Mouse (Mus musculus): ENCODE data around the gene Ralgapa2. TPM values are rescaled to one million over a fixed set of nuclear protein-coding genes. Genes with fewer than 3 reads are reported as not detected.

Ralgapa2 gene
- polyA plus RNA-seq, 1 experiment: 10.1 TPM

DNA sequence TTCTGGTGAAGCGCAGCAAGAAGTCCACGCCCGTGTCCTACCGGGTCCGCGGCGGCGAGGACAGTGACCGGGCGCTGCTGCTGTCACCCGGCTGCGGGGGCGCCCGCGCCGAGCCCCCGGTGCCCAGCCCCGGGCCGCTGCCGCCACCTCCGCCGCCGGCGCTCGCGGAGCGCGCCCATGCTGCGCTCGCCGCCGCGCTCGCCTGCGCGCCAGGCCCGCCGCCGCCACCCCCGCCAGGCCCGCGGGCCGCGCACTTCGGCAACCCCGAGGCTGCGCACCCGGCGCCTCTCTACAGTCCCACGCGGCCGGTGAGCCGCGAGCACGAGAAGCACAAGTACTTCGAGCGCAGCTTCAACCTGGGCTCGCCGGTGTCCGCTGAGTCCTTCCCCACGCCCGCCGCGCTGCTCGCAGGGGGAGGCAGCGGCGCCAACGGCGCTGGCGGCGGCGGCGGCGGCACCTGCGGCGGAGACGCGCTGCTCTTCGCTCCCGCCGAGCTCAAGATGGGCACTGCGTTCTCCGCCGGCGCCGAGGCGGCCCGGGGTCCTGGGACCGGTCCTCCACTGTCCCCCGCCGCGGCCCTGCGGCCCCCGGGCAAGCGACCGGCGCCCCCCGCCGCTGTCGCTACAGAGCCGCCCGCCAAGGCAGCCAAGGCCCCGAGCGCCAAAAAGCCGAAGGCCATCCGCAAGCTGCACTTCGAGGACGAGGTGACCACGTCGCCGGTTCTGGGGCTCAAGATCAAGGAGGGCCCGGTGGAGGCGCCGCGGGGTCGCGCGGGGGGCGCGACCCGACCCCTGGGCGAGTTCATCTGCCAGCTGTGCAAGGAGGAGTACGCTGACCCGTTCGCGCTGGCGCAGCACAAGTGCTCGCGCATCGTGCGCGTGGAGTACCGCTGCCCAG is 289.6 kb downstream of the Ralgapa2 start:
- no peak for DNase-seq (ENCODE audit: low spot score)

DNA sequence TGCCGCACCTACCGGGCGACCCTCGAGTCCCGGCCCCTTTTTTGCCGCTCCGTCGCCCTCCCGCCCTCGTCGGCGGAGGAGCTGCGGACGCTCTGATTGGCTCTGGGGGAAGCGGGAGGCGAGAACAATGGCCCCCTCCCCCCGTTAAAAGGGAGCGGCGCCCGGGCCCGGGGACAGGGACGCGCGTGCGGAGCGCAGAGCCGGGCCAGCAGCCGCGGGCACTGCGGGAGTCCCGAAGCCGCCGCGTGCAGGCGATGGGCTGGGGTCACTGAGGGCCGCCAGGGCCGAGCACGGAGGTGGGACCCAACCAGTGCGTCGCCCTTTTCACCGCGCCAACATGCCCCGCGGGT is 290.2 kb downstream of the Ralgapa2 start:
- DNase-seq (ENCODE audit: low spot score): no peak

DNA sequence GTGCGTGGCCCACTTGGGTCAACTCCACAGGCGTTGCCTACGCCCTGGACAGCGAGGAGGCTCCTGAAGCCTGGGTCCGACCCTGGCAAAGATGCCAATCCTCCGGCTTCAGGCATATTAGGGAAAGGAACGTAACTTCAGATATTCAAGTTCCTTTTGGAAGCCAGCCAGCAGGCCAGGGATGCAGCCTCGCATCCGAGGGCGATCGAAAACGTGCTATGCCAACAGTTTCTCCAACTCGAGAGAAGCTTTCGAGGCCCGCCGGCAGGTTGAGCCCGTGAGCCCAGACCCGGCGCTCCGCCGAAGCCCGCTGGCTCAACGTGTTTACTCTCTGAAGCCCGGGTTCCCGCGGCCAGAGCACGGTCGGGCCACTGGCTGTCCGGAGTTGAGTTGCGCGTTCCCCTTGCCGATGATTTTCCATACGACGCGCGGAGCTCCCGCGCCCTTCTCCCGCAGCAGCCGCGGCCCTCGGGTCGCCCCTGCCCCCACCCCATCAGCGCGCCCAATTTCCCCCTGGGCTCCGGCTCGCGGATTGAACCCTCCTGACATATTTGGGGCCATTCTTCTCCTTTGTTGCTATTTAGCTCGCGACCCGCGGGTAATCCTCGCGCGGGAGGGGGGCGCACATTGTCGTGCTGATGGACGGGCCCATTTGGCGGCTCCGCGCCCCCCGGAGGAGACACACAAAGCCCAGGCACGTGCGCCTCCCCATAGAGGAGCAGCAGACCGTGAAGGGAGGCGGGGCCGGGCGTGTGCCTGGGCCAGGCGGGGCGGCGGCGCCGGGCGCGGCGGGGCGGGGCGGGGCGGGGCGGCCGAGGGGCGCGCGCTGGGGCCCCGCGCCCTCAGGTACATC is 290.8 kb downstream of the Ralgapa2 start, which contains the start of gene Insm1:
Insm1 (plus strand) TSS at position 846 of the 853 bp plus-strand sequence.
- peak; percentile 27 for DNase-seq (ENCODE audit: low spot score)

DNA sequence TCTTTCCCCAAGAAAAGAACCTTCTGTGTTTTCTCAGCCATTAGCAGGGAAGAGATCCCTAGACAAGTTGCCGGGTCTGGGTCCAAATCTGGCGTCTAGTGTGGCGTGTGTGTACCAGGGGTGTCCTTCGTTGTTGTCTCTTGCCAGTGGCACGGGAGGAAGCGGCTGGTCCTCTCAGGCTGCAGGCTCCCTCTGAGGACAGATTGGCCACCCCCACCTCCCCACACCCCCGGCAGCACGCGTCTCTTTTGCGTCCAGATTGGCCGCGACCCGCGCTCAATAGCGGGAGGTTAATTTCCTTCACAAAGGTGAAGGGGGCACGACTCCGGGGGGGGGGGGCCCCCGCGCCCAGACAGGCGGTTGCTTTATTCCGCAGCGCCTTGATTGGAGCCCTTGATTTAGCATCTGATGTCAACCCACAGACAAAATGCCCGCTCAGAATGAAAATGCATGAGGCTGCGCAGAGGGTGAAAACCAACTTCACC is 291.5 kb downstream of the Ralgapa2 start:
- DNase-seq (ENCODE audit: low spot score): no peak

GRCm38 (mm10) chr2:146219791-146220190 is 292.4 kb downstream of the Ralgapa2 start:
- no peak for DNase-seq (ENCODE audit: low spot score)

DNA sequence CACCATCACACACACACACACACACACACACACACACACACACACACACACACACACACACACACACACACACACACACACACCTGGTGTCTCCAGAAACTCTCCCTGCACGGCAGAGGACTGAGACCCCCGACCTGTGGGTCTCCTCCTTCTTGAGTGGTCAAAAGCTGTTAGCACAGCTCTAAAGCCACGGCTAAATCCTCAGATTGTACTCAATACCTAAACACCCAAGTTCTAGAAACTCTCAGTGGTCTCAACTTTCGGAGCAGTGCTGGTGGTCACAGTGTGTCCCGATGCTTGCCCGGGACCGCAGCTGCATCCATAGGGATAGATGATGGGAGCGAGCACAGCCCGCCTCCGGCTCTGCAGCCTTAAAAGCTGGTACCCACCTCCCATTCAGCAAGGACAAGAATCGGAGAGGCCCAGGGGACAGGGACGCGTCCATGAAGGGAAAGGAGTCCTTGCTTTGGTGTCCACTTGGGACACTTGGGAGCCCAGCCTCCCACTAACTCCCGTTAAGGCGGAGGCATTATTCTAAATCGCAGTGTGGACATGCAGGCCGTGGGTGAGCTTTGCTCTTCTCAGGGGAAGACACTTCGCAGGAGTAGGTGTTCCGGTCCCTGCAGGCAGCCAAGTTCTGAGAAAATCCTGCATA is 293.1 kb downstream of the Ralgapa2 start:
- DNase-seq (ENCODE audit: low spot score): no peak

DNA sequence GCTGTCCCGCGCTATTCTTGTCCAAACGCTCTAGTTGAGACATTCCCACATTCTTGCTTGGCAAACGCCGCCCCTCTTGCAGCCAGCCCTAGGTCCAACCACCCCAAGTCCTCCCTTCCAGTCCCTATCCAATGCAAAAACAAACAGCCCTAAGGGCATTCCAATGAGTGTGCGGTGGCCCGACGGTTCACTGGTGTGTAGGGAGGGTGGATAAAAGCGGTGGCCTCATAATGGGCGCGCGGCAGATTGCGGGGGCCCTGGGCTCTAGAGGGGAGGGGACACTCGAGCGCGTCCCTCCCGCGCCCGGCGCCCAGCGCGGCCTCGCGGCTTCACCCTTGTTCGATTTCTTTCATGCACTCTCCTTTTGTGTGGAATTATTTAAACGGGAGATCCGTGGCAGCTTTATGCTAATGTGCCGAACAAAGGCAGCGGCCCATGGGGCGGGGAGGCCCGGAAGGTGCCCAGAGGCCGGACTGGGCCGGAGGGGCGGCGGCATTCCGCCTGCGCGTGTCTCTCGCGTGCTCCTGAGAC is 293.9 kb downstream of the Ralgapa2 start:
- DNase-seq (ENCODE audit: low spot score): no peak

DNA sequence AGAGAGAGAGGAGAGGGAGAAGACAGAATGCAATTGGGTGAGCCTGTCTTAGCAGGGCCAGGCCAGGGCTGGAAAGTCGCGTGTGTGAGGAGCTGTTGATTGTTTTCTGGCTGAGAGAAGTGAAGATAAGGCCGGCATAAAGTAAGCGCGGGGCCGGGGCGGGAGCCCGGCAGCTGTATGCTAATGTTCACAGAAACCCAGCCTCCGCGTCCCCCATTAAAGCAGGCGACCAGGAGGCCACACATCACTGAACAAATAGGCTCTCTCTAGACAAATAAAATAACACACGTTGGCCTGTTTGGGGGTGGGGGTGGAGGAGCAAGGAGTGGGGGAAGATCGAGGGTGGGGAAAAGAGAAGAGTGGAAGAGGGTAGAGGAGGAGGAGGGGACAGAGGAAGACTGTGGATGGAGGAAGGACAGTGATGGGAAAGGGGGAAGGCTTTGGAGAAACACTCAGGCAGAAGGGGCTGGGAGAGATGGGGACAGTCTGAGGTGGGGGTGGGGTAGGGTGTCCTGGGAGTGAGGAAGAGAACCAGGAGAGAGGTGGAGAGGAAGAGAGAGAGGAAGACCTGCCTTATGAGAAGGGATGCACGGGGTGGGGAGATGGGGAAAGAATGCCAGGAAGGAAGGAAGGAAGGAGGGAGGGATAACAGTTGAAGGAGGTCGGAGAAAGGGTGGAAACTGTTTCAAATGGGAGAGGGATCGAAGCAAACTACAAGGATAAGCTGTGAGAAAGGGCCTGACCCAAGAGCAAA is 294.7 kb downstream of the Ralgapa2 start:
- no peak for DNase-seq (ENCODE audit: low spot score)

- DNase-seq (ENCODE audit: low spot score): no peak
These were observed 295.8 kb downstream of the Ralgapa2 start for GRCm38 (mm10) chr2:146216111-146217064.

- no peak for DNase-seq (ENCODE audit: low spot score)
These were observed 297.4 kb downstream of the Ralgapa2 start for GRCm38 (mm10) chr2:146214715-146215114.

- no peak for DNase-seq (ENCODE audit: low spot score)
These were observed 301.2 kb downstream of the Ralgapa2 start for GRCm38 (mm10) chr2:146210968-146211367.

GRCm38 (mm10) chr2:146197947-146198346 is 314.2 kb downstream of the Ralgapa2 start:
- DNase-seq (ENCODE audit: low spot score): no peak

DNA sequence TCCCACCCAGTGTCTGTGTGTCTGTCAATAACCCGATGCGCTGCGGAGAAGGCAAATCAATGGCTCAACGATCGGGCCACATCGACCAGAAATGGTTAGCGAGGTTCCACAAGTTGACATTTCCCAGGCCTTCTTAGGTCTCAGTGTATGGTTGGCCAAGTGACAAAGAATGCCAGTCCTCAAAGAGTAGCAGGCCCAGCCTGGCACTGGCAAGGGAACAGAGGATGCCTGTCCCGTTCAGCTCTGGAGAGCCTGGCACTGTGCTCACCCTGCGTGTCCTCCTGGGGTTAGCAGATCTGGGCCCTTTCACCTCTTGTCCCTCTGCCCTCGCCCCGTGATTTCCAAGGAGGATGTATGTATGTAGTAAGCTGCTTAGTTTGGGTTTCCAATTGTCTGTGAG is 316.0 kb downstream of the Ralgapa2 start:
- no peak for DNase-seq (ENCODE audit: low spot score)
